In the genomic region with DNA sequence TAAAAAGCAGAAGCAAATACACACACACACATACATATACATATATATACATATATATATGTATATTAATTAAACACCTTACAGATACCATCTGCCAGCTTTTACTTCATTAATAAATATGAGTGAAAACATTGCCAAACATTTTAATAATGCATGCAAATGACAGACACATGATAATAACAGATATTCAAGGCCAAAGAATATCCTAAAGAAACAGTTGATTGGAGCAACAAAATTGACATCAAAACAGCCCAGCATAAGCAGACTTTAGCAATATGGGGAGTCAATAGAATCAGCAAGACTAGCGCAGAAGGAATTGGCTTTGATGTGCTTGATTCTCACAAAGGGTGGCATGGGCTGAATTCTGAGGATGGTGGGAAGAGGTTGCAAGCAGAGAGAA, we compare ENCODE assay signal across 16 mouse cellular contexts.
"Had no signal": no experiment of that assay in that cellular context is flagged by ENCODE, and none has a peak within 500 bp of the region (broad histone marks: within the 10 kb centered on the region; RNA-seq: fewer than 3 reads in every experiment).

No protein-coding gene starts in this region.

- H3K27me3 ChIP-seq: neural tube, embryonic 13.5 days; neural tube, embryonic 15.5 days; stomach, embryonic 15.5 days had no signal

- H3K27ac ChIP-seq: neural tube, embryonic 13.5 days; neural tube, embryonic 15.5 days; stomach, embryonic 15.5 days; stomach, postnatal 0 days had no signal

- H3K36me3 ChIP-seq: neural tube, embryonic 13.5 days; neural tube, embryonic 15.5 days; stomach, embryonic 15.5 days had no signal

- H3K4me3 ChIP-seq: neural tube, embryonic 13.5 days; neural tube, embryonic 15.5 days; stomach, embryonic 15.5 days had no signal

- H3K4me2 ChIP-seq: neural tube, embryonic 13.5 days; neural tube, embryonic 15.5 days; stomach, embryonic 15.5 days had no signal

- H3K4me1 ChIP-seq: neural tube, embryonic 13.5 days; neural tube, embryonic 15.5 days; stomach, embryonic 15.5 days had no signal

- DNase-seq: retina, postnatal 1 day; right cerebral cortex, adult 18-20 months; right cerebral cortex, postnatal 14 days; right cerebral cortex, postnatal 25 days; right cerebral cortex, postnatal 4 days; spleen, adult 18-20 months; thymus, adult 18-20 months; thymus, adult 2 months; thymus, postnatal 14 days; thymus, postnatal 25 days; thymus, postnatal 36 days; thymus, postnatal 4 days had no signal

- H3K9me3 ChIP-seq: neural tube, embryonic 13.5 days; neural tube, embryonic 15.5 days; stomach, embryonic 15.5 days had no signal

- H3K9ac ChIP-seq: neural tube, embryonic 13.5 days; neural tube, embryonic 15.5 days; stomach, embryonic 15.5 days had no signal
